ENCODE assay signal across 8 mouse cellular contexts in the genomic region with DNA sequence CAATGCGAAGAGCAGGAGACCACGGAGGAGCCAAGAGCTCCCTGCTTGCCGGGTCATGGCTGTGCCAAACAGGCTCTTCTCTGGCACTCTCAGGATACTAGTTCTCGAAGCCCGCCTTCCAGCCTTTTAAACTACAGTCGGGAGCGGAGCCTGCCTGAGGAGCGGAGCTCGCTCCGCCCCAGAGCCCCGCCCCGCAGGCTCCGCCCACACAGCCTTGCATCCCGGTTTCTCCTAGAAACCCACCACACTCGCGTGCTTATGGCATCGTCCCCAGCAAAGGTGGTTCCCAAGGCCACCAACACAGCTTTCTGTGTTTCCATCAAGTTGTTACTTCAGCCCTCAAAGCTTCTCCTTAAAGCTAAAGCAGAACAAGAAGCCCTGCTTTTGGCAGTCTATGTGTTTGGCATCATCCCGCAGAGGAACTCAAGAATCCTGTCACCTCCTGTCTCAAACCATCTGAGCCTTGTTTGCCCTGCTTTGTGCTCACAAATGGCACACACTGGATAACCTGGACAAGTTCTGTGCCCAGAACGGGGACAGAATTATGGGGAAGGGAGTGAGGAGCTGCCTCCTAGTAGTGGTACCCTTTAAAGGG. TPM values are rescaled to one million over a fixed set of nuclear protein-coding genes. Genes with fewer than 3 reads are reported as not detected.
A peak's percentile ranks its signal among the peaks of the same experiment; 100 is the strongest.
DNase-seq lines count a peak whose midpoint lies in the region; ATAC-seq lines count a peak whose summit lies in the region.

A gene (minus strand): TSS at position 156 of the 595 bp plus-strand sequence.

- peak within 1 kb of the TSS; percentile 62 for H3K9ac ChIP-seq in hindbrain, embryonic 16.5 days (ENCODE audit: low read depth, low read length)

- ATAC-seq in hindbrain, embryonic 16.5 days: peak; percentile 41
- peak; percentile 43; the same call in 1 of the 2 replicates for ATAC-seq in megakaryocyte-erythroid progenitor cell, adult 5-6 weeks (replicated peaks; ENCODE audit: low FRiP score, low TSS enrichment, poor library complexity, severe bottlenecking)

- H3K4me1 ChIP-seq in hindbrain, embryonic 16.5 days (ENCODE audit: control insufficient read depth, insufficient read depth, low read depth, low read length): peaks cover 22% of the 10 kb centered on the region

- intact Hi-C loops in gastrocnemius, postnatal 14 days (cut with DNase I; ENCODE audit: low total_unique reads): no loop called here
- intact Hi-C loops in left cerebral cortex, postnatal 4 days (cut with DNase I): no loop called here

- 3% methylated on average over 19 of the region's 19 CpGs for WGBS in hindbrain, embryonic 16.5 days

- peak within 1 kb of the TSS; percentile 80 for H3K4me2 ChIP-seq in hindbrain, embryonic 16.5 days (ENCODE audit: low read length)

- H3K27me3 ChIP-seq in hindbrain, embryonic 16.5 days (replicated peaks; ENCODE audit: control insufficient read depth, insufficient read depth, low read length): no peaks in the 10 kb centered on the region

- no peaks in the 10 kb centered on the region for H3K9me3 ChIP-seq in hindbrain, embryonic 16.5 days (ENCODE audit: control insufficient read depth, low read length)

- H3K27ac ChIP-seq in hindbrain, embryonic 16.5 days (ENCODE audit: low read depth, low read length): no peak within 1 kb of the TSS

- DNase-seq in adrenal gland, postnatal 25 days: peak; percentile 76
- peak; percentile 49 for DNase-seq in embryo, embryonic 11.5 days (ENCODE audit: low read depth, low spot score)
- DNase-seq in gastrocnemius, postnatal 14 days: peak; percentile 77
- peak; percentile 69 for DNase-seq in left cerebral cortex, postnatal 4 days
- DNase-seq in skeletal muscle tissue, adult 2 months (ENCODE audit: low read depth, low spot score): peak; percentile 53
- no peak for DNase-seq in T-cell, adult 2 months (ENCODE audit: low spot score)

- no peaks in the 10 kb centered on the region; the same call in 1 of the 2 replicates for H3K36me3 ChIP-seq in hindbrain, embryonic 16.5 days (ENCODE audit: control insufficient read depth, insufficient read depth, low read length)

- peak within 1 kb of the TSS; percentile 44 for H3K4me3 ChIP-seq in hindbrain, embryonic 16.5 days (ENCODE audit: low read length)

RNA-seq across cellular contexts. Expression of the gene that starts here (rescaled TPM):
- total RNA-seq in adrenal gland, postnatal 25 days (2021): 1.9 TPM in 1 of 2 replicates, not detected in the other
- total RNA-seq in gastrocnemius, postnatal 14 days (2021): 1 to 10 TPM; 1.7 to 4.5 TPM
- 7.6 and 7.7 TPM in 2 replicates for polyA plus RNA-seq in hindbrain, embryonic 16.5 days (2015; fragmentation: Nextera tagmentation; extraction: Ambion mirVana)
- 1 to 10 TPM; 8.4 to 9.0 TPM for total RNA-seq in left cerebral cortex, postnatal 4 days (2021)
- total RNA-seq in megakaryocyte-erythroid progenitor cell, adult 5-6 weeks (2014; fragmentation: Nextera tagmentation): 3.6 TPM in 1 of 2 replicates, not detected in the other
- not detected in 2 replicates for total RNA-seq in megakaryocyte-erythroid progenitor cell, adult 5-6 weeks (2017)
